Mouse (Mus musculus) limb, embryonic 11.5 days (tissue): ENCODE measurements around the gene Jam3. TPM values are rescaled to one million over a fixed set of nuclear protein-coding genes. Genes with fewer than 3 reads are reported as not detected.

ENCODE experiments used
- ATAC-seq: fragments of 200-750 bp; cut with Nextera tagmentation; 2 replicates; pipeline ENCODE4 v1.8.0; 2017; ENCODE audit warnings: low read depth; ENCODE audit not compliant: insufficient number of reproducible peaks, low FRiP score, low TSS enrichment
- DNase-seq: peaks from one replicate; pipeline ENCODE4 v3.0.0-alpha.2; 2015; ENCODE audit warnings: low spot score
- H3K27ac ChIP-seq: fragments of 300-500 bp; sonication (generic); replicated peaks from 2 replicates; pipeline ENCODE4 v1.5.1; 2014; ENCODE audit warnings: low read depth, mild to moderate bottlenecking, low read length
- H3K27me3 ChIP-seq: fragments of 300-500 bp; sonication (generic); 2 replicates; pipeline ENCODE4 v1.6.1; 2014; ENCODE audit warnings: mild to moderate bottlenecking, low read length, mixed read lengths; ENCODE audit not compliant: control insufficient read depth, insufficient read depth
- H3K36me3 ChIP-seq: fragments of 300-500 bp; sonication (generic); 2 replicates; pipeline ENCODE4 v1.6.1; 2014; ENCODE audit warnings: mild to moderate bottlenecking, low read length, moderate library complexity, mixed read lengths; ENCODE audit not compliant: control insufficient read depth, insufficient read depth
- H3K4me1 ChIP-seq: fragments of 300-500 bp; sonication (generic); 2 replicates; pipeline ENCODE4 v1.6.1; 2014; ENCODE audit warnings: low read length, mixed read lengths; ENCODE audit not compliant: control insufficient read depth, insufficient read depth
- H3K4me2 ChIP-seq: fragments of 300-500 bp; sonication (generic); 2 replicates; pipeline ENCODE4 v1.6.1; 2014; ENCODE audit warnings: low read depth, mild to moderate bottlenecking, moderate library complexity; ENCODE audit not compliant: severe bottlenecking
- H3K4me3 ChIP-seq: fragments of 300-500 bp; sonication (generic); 2 replicates; pipeline ENCODE4 v1.5.1; 2014; ENCODE audit warnings: low read depth, low read length
- H3K9ac ChIP-seq: fragments of 300-500 bp; sonication (generic); 2 replicates; pipeline ENCODE4 v1.6.1; 2014; ENCODE audit warnings: mild to moderate bottlenecking, low read length
- H3K9me3 ChIP-seq: fragments of 300-500 bp; sonication (generic); 2 replicates; pipeline ENCODE4 v1.6.1; 2016; ENCODE audit warnings: low read length; ENCODE audit not compliant: control insufficient read depth
- WGBS: fragments of 180-500 bp; shearing (Covaris S2); extraction: QIAGEN DNeasy Blood & Tissue Kit; methylation state at CpG from one replicate; pipeline ENCODE4 v1.1.7; 2014; 5-methylcytosine and 5-hydroxymethylcytosine counted together
- polyA plus RNA-seq: library from polyadenylated mRNA; unstranded; fragments of >200 nt; fragmentation: Nextera tagmentation; extraction: Ambion mirVana; gene quantifications from 2 replicates; pipeline ENCODE4 v1.2.1, GENCODE M21; 2014

The Jam3 gene
- 116 and 121 TPM in 2 replicates for polyA plus RNA-seq

DNA sequence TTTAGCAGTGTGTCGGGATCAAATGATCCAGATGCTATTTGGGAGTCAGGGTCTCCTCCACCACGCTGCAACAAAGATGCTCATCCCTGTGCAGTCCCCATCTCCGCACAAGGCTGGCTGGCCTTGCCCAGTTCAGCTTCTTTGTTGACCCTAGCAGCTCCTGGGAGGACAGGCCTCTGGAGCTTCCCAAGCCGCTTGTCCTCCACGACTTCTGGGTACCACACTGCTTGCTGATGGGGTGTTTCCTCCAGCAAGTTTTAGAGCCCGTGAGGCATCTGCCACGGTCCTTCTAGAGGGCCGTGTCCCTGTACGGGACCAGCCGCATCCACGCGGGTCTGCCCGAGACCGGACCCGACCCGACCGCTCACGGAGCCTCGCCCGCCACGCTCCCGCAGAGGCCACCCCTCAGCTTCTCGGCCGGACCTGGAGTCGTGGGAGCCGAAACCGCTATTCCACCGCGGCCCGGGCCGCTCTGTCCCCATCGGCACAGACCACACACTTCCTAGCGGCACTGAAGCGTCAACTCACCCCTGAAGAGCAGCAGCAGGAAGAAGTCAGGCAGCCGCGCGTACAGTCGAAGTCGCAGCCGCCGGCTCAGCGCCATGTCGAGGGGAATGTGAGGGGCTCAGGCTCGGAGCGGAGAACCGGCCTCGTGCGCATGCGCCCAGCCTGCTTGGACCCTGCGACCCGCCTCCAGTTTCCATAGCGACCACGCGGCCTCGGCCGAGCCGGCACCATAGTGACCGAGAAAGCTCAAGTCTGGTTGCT, at the start of gene Jam3:
Gene Jam3 (minus strand): TSS at position 659 of the 768 bp plus-strand sequence.
- ATAC-seq, result peak; percentile 96
- Histone ChIP-seq H3K9ac (peak within 1 kb of the TSS; percentile 87), H3K4me3 (peak within 1 kb of the TSS; percentile 83), H3K36me3 (no peaks in the 10 kb centered on the region), H3K9me3 (no peaks in the 10 kb centered on the region), H3K4me1 (peaks cover 7% of the 10 kb centered on the region; the same call in 1 of the 2 replicates), H3K27me3 (no peaks in the 10 kb centered on the region), H3K27ac (peak within 1 kb of the TSS; percentile 80; the same call in 1 of the 2 replicates), H3K4me2 (peak within 1 kb of the TSS; percentile 71)
- peak; percentile 99 for DNase-seq
- WGBS, result under 1% methylated on average over 58 of the region's 58 CpGs

DNA sequence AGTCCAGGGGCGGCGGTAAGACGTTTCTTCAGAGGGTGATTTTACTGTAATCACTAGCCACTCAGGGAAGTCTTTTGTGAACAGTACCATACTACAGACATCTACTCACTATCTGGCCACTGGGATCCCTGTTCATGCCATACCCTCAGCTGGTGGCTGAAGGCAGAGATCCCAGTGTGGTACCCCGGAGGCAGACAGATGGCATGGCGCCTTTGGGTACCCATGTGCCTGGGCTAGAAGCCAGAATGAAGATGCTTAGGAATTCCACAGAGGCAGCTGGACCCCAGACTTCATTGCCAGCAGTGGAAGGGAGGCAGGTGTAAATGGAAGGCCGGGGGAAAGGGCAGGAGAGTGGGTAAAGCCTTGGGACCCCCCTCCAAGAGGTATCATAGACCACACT, 49.0 kb upstream of the Jam3 start:
- H3K27me3 ChIP-seq, result no peaks in the 10 kb centered on the region
- no peaks in the 10 kb centered on the region for H3K9me3 ChIP-seq
- DNase-seq (no peak), ATAC-seq (no peak)
- H3K27ac ChIP-seq, result no peak overlapping the region
- no peaks in the 10 kb centered on the region for H3K36me3 ChIP-seq
- no peak overlapping the region for H3K4me2 ChIP-seq
- H3K4me3 ChIP-seq, result no peak overlapping the region
- H3K9ac ChIP-seq, result no peak overlapping the region
- WGBS, result 91% methylated on average over 6 of the region's 6 CpGs
- peaks cover 3% of the 10 kb centered on the region; the same call in 1 of the 2 replicates for H3K4me1 ChIP-seq

DNA sequence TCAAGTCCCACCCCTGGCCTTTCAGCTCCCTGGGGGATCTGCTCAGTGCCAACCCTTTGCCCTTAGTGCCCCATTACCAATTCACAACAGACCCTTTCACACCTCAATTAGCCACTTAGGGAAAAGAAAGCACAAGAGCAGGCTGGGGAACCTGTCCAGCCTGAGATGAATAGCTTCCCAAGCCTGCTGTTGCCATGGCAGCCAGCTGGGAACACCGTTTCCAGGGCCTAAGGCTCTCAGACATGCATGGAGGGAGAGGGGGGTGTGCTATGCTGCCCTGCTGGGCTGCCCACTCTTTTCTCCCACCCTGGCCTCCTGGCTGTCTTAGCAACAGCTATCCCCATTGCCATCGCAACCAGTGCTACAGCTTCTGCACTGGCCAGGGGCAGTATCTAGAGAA, 47.9 kb upstream of the Jam3 start:
- no peak overlapping the region for H3K4me2 ChIP-seq
- WGBS, result 13% methylated on average over 2 of the region's 2 CpGs
- no peak overlapping the region for H3K4me3 ChIP-seq
- H3K36me3 ChIP-seq, result no peaks in the 10 kb centered on the region
- no peaks in the 10 kb centered on the region for H3K9me3 ChIP-seq
- H3K4me1 ChIP-seq, result peaks cover 3% of the 10 kb centered on the region; the same call in 1 of the 2 replicates
- H3K27ac ChIP-seq, result no peak overlapping the region
- DNase-seq (peak; percentile 72), ATAC-seq (peak; percentile 73)
- no peaks in the 10 kb centered on the region for H3K27me3 ChIP-seq
- H3K9ac ChIP-seq, result no peak overlapping the region

DNA sequence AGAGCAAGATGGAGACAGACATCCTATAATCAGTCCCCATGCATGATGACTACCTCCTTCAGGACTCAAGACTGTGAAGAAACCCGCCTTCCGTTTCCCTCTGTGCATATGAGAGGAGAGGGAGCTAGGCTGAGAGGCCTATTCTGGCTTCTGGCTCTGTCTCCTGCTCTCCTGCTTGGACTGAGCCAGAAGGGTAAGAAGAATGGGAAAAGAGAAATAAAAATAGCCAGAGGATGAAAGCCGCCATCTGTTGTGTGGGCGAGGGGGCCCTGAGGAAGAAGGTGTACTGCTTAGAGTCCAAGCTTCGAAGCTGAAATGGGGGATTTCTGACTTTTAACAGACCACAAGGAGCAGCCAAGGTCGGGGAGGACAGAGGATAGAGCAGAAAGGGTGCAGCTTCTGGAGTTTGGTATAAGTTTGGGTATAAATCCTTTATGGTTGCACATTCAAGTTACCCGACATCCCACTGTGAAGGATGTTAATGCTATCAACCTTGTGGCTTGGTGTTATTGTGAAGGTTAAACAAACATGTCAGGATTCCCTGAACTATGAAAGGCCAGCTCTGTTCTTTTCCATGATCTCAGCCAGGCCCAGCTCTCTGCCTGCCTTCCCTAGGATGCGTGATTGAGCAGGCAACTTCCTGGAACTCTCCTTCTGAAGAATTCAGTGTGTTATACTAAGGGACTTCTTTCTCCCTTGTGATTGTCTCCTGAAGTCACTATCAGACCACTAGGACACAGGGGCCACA, 46.4 kb upstream of the Jam3 start:
- Histone ChIP-seq H3K4me2 (no peak overlapping the region), H3K4me1 (peaks cover 3% of the 10 kb centered on the region; the same call in 1 of the 2 replicates), H3K9ac (no peak overlapping the region), H3K36me3 (no peaks in the 10 kb centered on the region), H3K4me3 (no peak overlapping the region), H3K27ac (no peak overlapping the region), H3K9me3 (no peaks in the 10 kb centered on the region), H3K27me3 (no peaks in the 10 kb centered on the region)
- DNase-seq (no peak), ATAC-seq (no peak)
- WGBS, result 89% methylated on average over 8 of the region's 8 CpGs

DNA sequence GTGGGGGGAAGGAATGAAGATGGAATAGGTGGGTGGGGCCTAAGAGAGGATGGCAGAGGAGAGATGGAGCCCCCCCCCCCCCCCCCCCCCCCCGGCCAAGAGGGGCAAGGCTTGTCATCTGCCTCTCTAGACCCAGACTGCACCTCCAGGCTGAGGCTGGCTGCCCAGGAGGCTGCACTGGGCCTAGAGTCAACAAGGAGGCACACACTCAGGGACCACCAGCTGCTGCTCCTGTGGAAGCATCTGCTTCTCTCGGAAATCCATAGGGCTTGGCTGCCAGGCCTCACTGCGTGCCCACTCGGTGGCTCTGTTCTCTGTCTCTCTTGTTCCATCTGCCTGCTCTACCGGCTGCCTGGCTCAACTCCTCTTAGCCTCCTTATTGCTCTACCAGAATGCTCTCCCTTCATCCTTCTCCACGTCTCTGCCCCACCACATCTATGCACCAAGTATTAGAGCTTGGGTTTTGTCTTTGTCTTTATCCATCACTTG, 38.4 kb upstream of the Jam3 start:
- Histone ChIP-seq H3K4me2 (no peak overlapping the region), H3K27ac (no peak overlapping the region), H3K9ac (no peak overlapping the region), H3K36me3 (no peaks in the 10 kb centered on the region), H3K4me3 (no peak overlapping the region), H3K9me3 (no peaks in the 10 kb centered on the region), H3K27me3 (no peaks in the 10 kb centered on the region), H3K4me1 (peaks cover 4% of the 10 kb centered on the region; the same call in 1 of the 2 replicates)
- no peak for ATAC-seq
- no peak for DNase-seq
- 68% methylated on average over 5 of the region's 6 CpGs for WGBS

DNA sequence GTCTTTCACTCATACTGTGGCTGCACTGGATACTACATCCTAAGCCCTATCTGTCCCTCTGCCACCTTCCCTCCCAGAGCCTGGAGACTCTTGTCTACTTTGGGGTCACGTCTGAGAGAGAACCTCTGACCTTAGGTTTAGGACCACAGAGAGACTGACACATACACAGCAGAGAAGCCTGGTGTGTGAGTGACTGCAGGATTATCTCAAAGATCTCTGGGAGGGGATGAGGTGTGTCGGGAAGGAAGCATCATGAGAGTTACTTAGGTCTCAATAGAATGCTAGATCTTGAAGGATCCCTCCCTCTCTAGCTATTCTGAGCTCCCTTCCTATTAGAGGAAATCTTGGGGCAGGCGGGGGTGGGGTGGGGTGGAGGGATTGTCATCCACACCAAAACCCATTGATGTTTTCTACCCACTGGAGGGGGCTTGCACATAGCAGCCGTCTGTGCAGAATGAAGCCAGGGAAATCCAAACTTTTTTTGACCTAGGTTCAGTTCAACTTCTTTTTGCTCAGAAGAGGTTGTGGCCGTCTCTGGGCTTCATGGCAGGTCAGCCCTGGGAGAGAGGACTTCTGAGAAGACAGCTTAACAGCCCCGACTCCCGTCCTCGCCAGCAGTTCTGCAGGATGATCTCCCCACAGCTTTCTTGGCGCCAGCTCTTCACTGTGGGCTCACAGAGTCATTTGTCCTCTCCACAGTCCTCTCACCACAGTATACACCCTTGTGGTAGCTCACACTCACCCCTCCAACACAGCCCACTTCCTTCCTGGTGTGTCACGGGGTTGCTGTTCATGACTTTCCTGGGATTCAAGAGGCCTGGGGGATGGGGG, 37.8 kb upstream of the Jam3 start:
- DNase-seq (no peak), ATAC-seq (no peak)

DNA sequence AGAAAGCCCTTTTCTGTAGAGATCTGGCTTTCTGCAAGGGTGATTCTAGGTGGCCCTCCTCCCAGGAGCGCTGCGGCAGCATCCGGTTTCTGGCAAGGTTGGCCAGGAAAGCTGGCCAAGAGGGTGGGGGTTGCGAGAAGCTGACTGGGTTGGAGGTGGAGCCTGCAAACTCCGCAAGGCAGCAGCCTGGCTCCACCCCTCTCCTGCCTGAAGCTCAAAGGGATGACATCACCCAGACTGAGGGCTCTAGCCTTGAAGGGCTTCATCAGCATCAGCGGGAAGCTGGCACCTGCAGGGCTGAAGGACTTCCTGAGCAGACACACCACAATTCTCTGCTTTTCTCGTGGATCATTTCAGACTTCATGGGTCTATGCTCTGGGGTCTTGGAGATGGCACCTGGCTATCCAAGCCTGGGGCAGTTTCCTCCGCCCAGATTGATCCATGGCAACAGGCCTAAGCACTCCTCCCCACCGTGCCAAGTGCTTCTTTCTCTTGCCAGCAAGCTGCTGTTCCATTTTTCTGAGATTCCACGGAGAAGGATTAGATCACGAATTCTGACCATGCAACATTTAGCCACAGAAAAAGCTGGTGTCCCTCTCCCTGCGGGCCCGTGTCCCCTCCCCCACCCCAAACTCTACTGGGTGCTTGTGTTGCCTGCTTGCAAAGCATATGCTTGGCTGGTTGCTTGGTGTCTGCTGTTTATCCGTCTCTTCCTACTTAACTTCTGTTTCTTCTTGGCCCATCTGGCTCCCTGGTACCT, 37.0 kb upstream of the Jam3 start:
- 9% methylated on average over 14 of the region's 14 CpGs for whole genome bisulfite sequencing

More for the DNA sequence above, 37.8 kb upstream of the Jam3 start:
- H3K9ac ChIP-seq, result no peak overlapping the region
- WGBS, result 64% methylated on average over 10 of the region's 10 CpGs
- no peak overlapping the region; the same call in 1 of the 2 replicates for H3K4me2 ChIP-seq
- H3K4me1 ChIP-seq, result peaks cover 4% of the 10 kb centered on the region; the same call in 1 of the 2 replicates
- no peak overlapping the region for H3K4me3 ChIP-seq
- no peaks in the 10 kb centered on the region for H3K36me3 ChIP-seq
- no peaks in the 10 kb centered on the region for H3K9me3 ChIP-seq
- no peak overlapping the region for H3K27ac ChIP-seq
- H3K27me3 ChIP-seq, result no peaks in the 10 kb centered on the region

More for the DNA sequence above, 37.0 kb upstream of the Jam3 start:
- H3K9me3 ChIP-seq, result no peaks in the 10 kb centered on the region
- H3K36me3 ChIP-seq, result no peaks in the 10 kb centered on the region
- DNase-seq (peak; percentile 84), ATAC-seq (peak; percentile 94)
- H3K4me2 ChIP-seq, result peak overlapping the region; percentile 41
- peaks cover 4% of the 10 kb centered on the region; the same call in 1 of the 2 replicates for H3K4me1 ChIP-seq
- H3K9ac ChIP-seq, result peak overlapping the region; percentile 48; the same call in 1 of the 2 replicates
- no peaks in the 10 kb centered on the region for H3K27me3 ChIP-seq
- H3K4me3 ChIP-seq, result peak overlapping the region; percentile 3; the same call in 1 of the 2 replicates
- H3K27ac ChIP-seq, result 0 out of 2 replicates have a peak overlapping the region, but pooled peaks have one; percentile 3
